Mouse (Mus musculus) effector memory CD4-positive, alpha-beta T cell, adult 5 months (primary cell): Measurements from ENCODE around the gene Vmn2r67. TPM values are rescaled to one million over a fixed set of nuclear protein-coding genes. Genes with fewer than 3 reads are reported as not detected.

Experiments used
- polyA plus RNA-seq: library from polyadenylated mRNA; unstranded; fragments of 100-300 nt; shearing (Covaris generic); gene quantifications from one replicate; pipeline ENCODE4 v1.2.1, GENCODE M21; 2017

Vmn2r67 gene
- not detected for polyA plus RNA-seq

GRCm38 (mm10) chr7:85155898-85156297, at the start of gene Vmn2r67:
Gene Vmn2r67 (minus strand): TSS chr7:85155998.

Other genes starting within 250 kb of the Vmn2r67 start
- not detected for gene Vmn2r65, start 191.9 kb downstream of the Vmn2r67 start, polyA plus RNA-seq
- 0.02 TPM for gene Vmn2r66, start 143.7 kb downstream of the Vmn2r67 start, polyA plus RNA-seq
- not detected for gene Vmn2r68, start 81.8 kb upstream of the Vmn2r67 start, polyA plus RNA-seq